Comparison of ENCODE assay signal across 24 mouse cellular contexts in genomic region chr2:4950986-4951385, GRCm38 (mm10). TPM values are rescaled to one million over a fixed set of nuclear protein-coding genes. Genes with fewer than 3 reads are reported as not detected.
"Had no signal": no experiment of that assay in that cellular context is flagged by ENCODE, and none has a peak within 500 bp of the region (broad histone marks: within the 10 kb centered on the region; RNA-seq: fewer than 3 reads in every experiment).

No protein-coding gene starts in this region.

- H3K4me3 ChIP-seq: midbrain, embryonic 10.5 days; midbrain, embryonic 12.5 days; neural tube, embryonic 12.5 days had no signal

- H3K36me3 ChIP-seq: midbrain, embryonic 10.5 days; midbrain, embryonic 12.5 days; neural tube, embryonic 12.5 days had no signal

- H3K9ac ChIP-seq: lung, embryonic 14.5 days; midbrain, embryonic 12.5 days; neural tube, embryonic 12.5 days had no signal

- DNase-seq: lung, adult 18-20 months; lung, embryonic 14.5 days; lung, postnatal 10 days; lung, postnatal 4 days; midbrain, embryonic 14.5 days; retina, postnatal 1 day; right cerebral cortex, adult 18-20 months; right cerebral cortex, postnatal 25 days; right cerebral cortex, postnatal 4 days; spleen, adult 18-20 months; thymus, adult 18-20 months; thymus, postnatal 14 days; thymus, postnatal 36 days had no signal

- H3K27me3 ChIP-seq: midbrain, embryonic 12.5 days; neural tube, embryonic 12.5 days had no signal

- H3K27ac ChIP-seq: midbrain, embryonic 10.5 days; midbrain, embryonic 12.5 days; neural tube, embryonic 12.5 days had no signal

- H3K9me3 ChIP-seq: midbrain, embryonic 10.5 days; midbrain, embryonic 12.5 days; neural tube, embryonic 12.5 days had no signal

- ATAC-seq: midbrain, embryonic 16.5 days had no signal

- H3K4me1 ChIP-seq: midbrain, embryonic 10.5 days; midbrain, embryonic 12.5 days; neural tube, embryonic 12.5 days had no signal

- H3K4me2 ChIP-seq: lung, embryonic 14.5 days; midbrain, embryonic 12.5 days; neural tube, embryonic 12.5 days had no signal

RNA-seq across cellular contexts. Expression of gene Ucma, which starts 24.9 kb away (rescaled TPM):
- total RNA-seq: megakaryocyte, adult 5-6 weeks; megakaryocyte-erythroid progenitor cell, adult 5-6 weeks had no signal
- polyA plus RNA-seq: lung, embryonic 14.5 days; lung, embryonic 16.5 days; midbrain, embryonic 10.5 days; midbrain, embryonic 12.5 days; neural tube, embryonic 12.5 days; neural tube, embryonic 14.5 days; small intestine, adult 2 months; stomach, embryonic 14.5 days; stomach, embryonic 16.5 days had no signal
